14 mouse cellular contexts compared by ENCODE assay signal in genomic region chr10:95722203-95722611, GRCm38 (mm10). TPM values are rescaled to one million over a fixed set of nuclear protein-coding genes. Genes with fewer than 3 reads are reported as not detected.
DNase-seq lines count a peak whose midpoint lies in the region; ATAC-seq lines count a peak whose summit lies in the region.
"Had no signal": no experiment of that assay in that cellular context is flagged by ENCODE, and none has a peak within 500 bp of the region (broad histone marks: within the 10 kb centered on the region; RNA-seq: fewer than 3 reads in every experiment).

No protein-coding gene starts in this region.

- peak; percentile 89 for ATAC-seq in granulocyte monocyte progenitor cell, adult 5-6 weeks (replicated peaks; ENCODE audit: poor library complexity, severe bottlenecking)
- no peak for ATAC-seq in hindbrain, embryonic 12.5 days (ENCODE audit: low FRiP score)

- 69% methylated on average over 10 of the region's 10 CpGs for WGBS in hindbrain, embryonic 12.5 days

- H3K27me3 ChIP-seq in splenic B cell, adult 2 months (ENCODE audit: control insufficient read depth, insufficient read depth, low read length, poor library complexity, severe bottlenecking): no peaks in the 10 kb centered on the region
- no peaks in the 10 kb centered on the region for H3K27me3 ChIP-seq in hindbrain, embryonic 12.5 days

- no peak overlapping the region for H3K27ac ChIP-seq in hindbrain, embryonic 12.5 days

- H3K4me3 ChIP-seq in hindbrain, embryonic 12.5 days: no peak overlapping the region

- no peak overlapping the region for H3K9ac ChIP-seq in hindbrain, embryonic 12.5 days

- no peaks in the 10 kb centered on the region for H3K9me3 ChIP-seq in hindbrain, embryonic 12.5 days (replicated peaks)

- H3K36me3 ChIP-seq in splenic B cell, adult 2 months (ENCODE audit: control insufficient read depth, insufficient read depth, low read length, poor library complexity, severe bottlenecking): no peaks in the 10 kb centered on the region
- no peaks in the 10 kb centered on the region for H3K36me3 ChIP-seq in hindbrain, embryonic 12.5 days

- H3K4me2 ChIP-seq in hindbrain, embryonic 12.5 days (replicated peaks): no peak overlapping the region
- H3K4me2 ChIP-seq: heart, embryonic 11.5 days had no signal

- peak; percentile 13 for DNase-seq in thymus, postnatal 14 days
- no peak for DNase-seq in thymus, postnatal 25 days
- DNase-seq in liver: peak; percentile 52
- DNase-seq in splenic B cell, adult 2 months (ENCODE audit: low read depth, low spot score): peak; percentile 63
- no peak for DNase-seq in right cerebral cortex, postnatal 10 days (ENCODE audit: low spot score in 2 of 2)
- DNase-seq in layer of hippocampus, adult 11-12 months (ENCODE audit: low spot score): no peak
- DNase-seq: right cerebral cortex, postnatal 25 days; thymus, postnatal 36 days had no signal

- 0 out of 2 replicates have a peak, but pooled peaks cover 3% of the 10 kb centered on the region for H3K4me1 ChIP-seq in hindbrain, embryonic 12.5 days

RNA-seq across cellular contexts. Expression of gene Anapc15-ps, which starts 49.0 kb away (rescaled TPM):
- total RNA-seq in granulocyte monocyte progenitor cell, adult 5-6 weeks (2014; fragmentation: Nextera tagmentation): not detected in 2 replicates
- 1.6 and 3.6 TPM in 2 replicates for total RNA-seq in granulocyte monocyte progenitor cell, adult 5-6 weeks (2017)
- polyA plus RNA-seq in hindbrain, embryonic 12.5 days (2016; fragmentation: Nextera tagmentation; extraction: Ambion mirVana): not detected in 2 replicates
- total RNA-seq: left cerebral cortex, postnatal 36 days; MEL had no signal
- polyA plus RNA-seq: cortical plate, adult 2 months; heart, embryonic 11.5 days had no signal

Comparison
In these comparisons a context has a peak if more than half of its experiments do, and no peak if none do; other contexts are left out.
1. DNase-seq: peak in thymus, postnatal 14 days (single experiment), liver (single experiment) and splenic B cell, adult 2 months (single experiment); none in thymus, postnatal 25 days (single experiment), right cerebral cortex, postnatal 10 days (0 of 2) and layer of hippocampus, adult 11-12 months (single experiment).